Mouse (Mus musculus): ENCODE results near the gene Hmg20b.

DNA sequence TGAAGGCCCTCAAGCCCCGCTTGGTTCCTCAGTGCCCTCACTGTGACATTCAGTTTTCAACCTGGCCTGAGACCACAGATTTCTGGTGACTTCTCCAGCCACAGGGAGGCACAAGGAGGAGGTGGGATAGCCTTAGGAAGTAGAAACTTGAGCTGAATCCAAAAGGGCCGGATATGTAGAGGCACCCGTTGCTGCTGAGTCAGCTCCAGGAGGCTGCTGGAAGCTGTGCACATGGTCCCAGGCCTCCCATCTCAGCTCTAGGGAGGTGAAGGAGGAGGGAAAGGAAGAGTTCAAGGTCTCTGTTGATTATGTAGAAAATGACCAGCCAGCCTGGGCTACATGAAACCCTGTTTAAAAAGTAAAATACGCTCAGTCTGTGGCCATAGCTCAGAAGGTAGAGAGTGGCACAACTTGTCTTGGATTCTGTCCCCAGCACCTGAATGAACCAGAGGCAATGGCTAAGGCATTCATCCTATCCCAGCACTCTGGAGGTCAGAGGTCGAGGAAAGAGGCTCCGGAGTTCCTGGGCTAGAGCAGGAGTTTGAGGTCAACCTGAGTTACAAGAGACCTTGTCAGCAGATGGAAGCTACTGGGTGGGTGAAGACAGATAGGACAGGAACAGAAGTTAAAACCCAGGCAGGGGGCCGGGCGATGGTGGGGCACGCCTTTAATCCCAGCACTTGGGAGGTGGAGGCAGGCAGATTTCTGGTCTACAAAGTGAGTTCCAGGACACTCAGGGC, 4.6 kb upstream of the Hmg20b start:
- TF ChIP-seq POLR2A (IDR thresholded peaks at IDR 0.05; ENCODE audit: insufficient read depth, low read depth, low read length) (no peak), CTCF (IDR thresholded peaks at IDR 0.05) (no peak)

Data from heart, adult 2 months (tissue).